Mouse (Mus musculus) 416B (cell line): Measurements from ENCODE around the gene Muc5b.
"Not testable (repeated sequence)": the region's sequence is repeated elsewhere in the genome, so short reads cannot be mapped to it uniquely, and the experiment has no call there.

Experiments used
- DNase-seq: peaks from one replicate; pipeline ENCODE4 v3.0.0; 2011; ENCODE audit warnings: low read depth

Gene Muc5b

GRCm38 (mm10) chr7:141838779-141839178 lies at the start of gene Muc5b:
Muc5b (plus strand) TSS chr7:141839070.
- peak; percentile 86 for DNase-seq

DNA sequence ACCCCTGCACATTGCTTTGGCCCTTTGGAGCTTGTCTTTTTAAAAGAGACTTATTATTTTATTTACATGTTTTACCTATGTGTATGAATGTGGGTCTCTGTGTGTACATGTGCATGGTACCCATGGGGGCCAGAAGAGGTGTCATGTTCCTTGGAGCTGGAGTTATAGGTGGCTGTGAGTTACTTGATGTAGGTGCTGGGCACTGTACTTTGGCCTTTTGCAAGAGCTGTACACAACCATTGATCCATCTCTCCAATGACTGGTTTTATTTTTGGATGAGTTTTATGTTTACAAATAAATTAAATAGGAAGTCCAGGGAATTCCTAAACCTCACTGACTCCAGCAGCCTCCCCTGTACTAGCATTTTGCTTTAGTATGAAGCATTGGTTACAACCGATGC lies 44.6 kb upstream of the Muc5b start:
- DNase-seq = no peak

- no peak for DNase-seq
Observed at GRCm38 (mm10) chr7:141803206-141803605, 35.7 kb upstream of the Muc5b start.

DNA sequence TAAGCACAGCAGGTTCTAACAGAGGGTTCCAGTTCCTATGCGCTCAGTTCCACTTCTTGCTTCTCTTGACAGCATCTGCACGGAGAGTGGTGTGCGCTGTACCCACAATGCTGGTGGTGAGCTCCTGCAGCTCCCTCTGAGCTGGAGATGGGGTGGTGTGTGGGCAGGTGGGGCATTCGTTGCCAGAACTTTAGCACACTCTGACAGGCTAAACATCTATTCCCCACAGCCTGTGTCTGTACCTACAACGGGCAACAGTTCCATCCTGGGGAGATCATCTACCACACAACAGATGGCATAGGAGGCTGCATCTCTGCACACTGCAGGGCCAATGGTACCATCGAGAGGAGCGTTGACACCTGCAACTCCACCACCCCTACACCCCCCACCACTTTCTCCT lies 33.5 kb upstream of the Muc5b start:
- no peak for DNase-seq

GRCm38 (mm10) chr7:141807823-141808222 lies 31.0 kb upstream of the Muc5b start:
- not testable (repeated sequence) for DNase-seq

DNA sequence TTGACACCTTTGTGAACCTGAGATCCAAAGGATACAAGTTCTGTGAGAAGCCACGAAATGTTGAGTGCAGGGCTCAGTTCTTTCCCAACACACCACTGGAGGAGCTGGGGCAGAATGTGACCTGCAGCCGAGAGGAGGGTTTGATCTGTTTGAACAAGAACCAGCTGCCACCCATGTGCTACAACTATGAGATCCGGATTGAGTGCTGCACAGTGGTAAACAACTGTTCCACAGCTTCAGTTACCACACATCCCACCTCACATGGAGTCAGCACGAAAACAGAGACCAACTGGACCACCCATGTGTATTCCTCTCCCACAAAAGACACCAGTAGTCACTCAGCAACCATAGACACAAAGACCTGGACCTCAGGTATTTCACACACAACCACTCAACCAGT lies 28.9 kb upstream of the Muc5b start:
- DNase-seq = not testable (repeated sequence)

GRCm38 (mm10) chr7:141813321-141813720 lies 25.5 kb upstream of the Muc5b start:
- DNase-seq = no peak

GRCm38 (mm10) chr7:141815361-141815760 lies 23.5 kb upstream of the Muc5b start:
- DNase-seq = no peak

DNA sequence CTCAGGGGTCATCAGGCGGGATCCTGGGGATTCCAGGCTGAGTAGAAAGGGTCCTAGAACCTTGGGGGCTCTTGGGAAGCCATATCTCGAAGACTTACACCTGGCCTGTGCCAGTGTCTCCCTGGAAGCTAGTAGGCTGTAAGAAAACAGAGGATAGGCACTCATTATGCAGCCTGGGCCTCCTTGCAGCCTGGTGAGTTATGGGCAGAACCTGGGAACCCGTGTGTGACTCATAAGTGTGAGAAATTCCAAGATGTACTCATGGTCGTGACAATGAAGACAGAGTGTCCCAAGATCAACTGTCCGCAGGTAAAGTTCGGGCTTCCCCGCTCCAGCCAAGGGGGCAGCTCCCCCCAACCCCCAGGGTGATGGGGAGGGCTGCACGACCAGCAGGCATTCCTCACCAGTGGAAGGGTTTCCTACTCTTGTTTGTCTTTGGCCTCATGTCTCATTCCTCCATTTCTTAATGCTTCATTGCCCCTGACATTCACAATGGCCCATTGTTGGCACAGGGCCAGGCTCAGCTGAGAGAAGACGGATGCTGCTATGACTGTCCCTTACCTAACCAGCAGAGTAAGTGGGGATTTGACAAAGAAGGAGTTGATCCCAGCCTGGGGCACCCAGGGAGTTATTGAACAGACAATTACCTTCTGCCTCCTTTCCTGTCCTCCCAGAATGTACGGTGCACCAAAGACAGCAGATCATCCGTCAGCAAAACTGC lies 21.4 kb upstream of the Muc5b start:
- no peak for DNase-seq

- peak; percentile 12 for DNase-seq
Observed at GRCm38 (mm10) chr7:141818267-141818666, 20.6 kb upstream of the Muc5b start.

DNA sequence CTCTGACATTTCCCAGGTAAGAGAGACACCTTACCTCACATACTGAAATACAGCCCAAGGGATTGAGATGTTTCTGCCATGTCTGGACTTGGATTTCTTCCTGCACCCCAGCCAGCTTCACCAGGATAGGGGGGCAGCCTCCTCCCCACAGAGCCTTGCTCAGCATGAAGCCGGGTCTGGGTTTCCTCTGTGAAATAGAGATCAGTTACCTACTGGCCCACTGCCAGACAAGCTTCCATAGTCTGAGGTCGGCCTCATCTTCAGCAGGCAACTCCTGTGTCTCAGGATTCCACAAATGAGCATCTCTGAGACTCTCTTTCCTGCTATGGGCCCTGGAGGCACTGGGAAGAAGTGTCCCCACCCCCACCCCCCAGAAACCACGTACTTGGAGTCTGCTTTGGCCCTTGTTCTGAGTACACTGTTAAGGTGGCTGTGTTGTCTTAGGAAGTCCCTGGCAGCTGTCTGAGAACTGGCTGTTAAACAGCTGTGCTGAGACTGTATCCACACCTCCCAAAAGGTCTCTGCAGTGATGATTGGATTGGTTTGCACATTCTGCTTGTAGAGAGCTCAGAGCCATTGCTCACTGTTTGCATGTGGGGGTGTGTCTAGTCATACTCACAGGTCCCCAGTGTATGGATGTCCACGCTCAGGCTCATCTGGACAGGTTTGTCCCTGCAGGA lies 16.1 kb upstream of the Muc5b start:
- DNase-seq = no peak

GRCm38 (mm10) chr7:141823699-141824098 lies 15.2 kb upstream of the Muc5b start:
- DNase-seq = no peak

DNA sequence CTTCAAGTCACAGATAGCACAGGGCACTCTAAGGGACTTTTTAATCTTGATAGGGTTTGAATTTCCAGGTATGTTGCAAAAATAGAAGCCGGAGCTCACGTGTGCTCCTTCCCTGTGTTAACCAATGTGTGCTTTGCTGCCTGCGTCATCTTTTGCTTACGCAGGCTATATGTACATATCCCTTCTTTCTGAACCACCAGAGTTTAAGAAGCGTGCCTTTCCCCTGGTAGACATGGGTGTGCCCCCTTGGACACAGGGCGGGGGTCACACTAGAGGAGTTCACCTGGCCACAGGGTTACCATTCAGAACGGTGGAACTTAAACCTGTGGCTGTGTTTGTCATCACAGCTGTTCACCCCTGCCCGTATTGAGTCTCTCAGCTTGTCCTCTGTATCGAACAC lies 14.5 kb upstream of the Muc5b start:
- no peak for DNase-seq

DNA sequence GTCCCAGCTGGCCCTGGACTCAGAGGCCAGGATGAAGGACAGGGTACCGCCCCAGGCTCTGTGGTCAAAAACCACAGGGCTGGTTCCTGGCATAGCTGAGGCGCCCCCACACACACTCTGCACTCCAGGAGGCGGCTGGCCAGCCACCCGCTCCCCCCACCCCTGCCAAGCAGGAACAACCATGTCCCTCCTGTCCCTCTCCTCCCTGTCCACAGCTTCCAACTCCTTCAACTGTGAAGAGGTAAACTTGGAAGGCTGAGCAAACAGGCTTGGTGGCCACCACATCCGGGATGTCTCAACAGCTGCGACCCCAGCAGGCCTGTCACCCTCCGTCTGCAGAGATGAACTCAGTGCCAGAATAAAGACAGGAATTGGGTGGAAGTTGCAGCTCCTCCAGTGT lies 2.9 kb upstream of the Muc5b start:
- peak; percentile 68 for DNase-seq

- no peak for DNase-seq
Observed at GRCm38 (mm10) chr7:141836423-141836822, 2.4 kb upstream of the Muc5b start.

- DNase-seq = no peak
Observed at GRCm38 (mm10) chr7:141840354-141840753, 1.5 kb downstream of the Muc5b start.

DNA sequence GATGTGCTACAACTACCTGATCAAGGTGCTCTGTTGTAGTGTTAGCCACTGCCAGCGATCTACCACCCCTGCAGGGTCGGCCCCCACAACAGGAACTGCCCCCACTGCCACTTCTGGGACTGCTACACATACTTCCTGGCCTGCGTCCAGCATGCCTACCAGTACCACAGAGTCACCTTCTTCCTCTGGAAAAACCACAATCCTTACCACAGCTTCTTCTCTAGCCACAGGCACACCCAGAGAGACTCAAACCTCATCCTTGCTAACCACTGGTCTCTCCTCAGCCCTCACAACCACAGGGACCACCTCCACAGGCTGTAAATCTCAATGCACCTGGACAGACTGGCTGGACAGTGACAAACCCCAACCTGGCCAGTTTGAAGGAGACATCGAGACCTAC lies 22.2 kb downstream of the Muc5b start:
- DNase-seq = peak; percentile 63

GRCm38 (mm10) chr7:141869644-141870043 lies 30.8 kb downstream of the Muc5b start:
- DNase-seq = no peak

GRCm38 (mm10) chr7:141870553-141870952 lies 31.7 kb downstream of the Muc5b start:
- peak; percentile 26 for DNase-seq

- no peak for DNase-seq
Observed at GRCm38 (mm10) chr7:141874891-141875290, 36.0 kb downstream of the Muc5b start.

DNA sequence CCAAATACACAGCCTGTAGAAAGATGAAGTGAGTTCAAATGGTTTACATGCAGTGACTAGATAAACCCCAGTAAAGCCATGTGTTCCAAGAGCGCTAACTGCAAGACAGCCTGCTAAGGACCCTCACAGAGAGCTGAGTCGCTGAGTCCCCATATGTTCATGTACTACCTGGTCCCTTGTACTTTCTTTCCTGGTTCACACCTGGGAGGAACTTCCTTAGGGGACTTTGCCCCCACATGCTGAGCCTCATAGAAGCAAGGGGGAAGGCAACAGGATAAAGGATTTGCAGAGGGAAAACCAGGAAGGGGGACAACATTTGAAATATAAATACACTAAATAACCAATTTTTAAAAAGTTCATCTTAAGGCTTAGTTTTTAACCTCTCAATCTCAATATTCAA lies 39.9 kb downstream of the Muc5b start:
- no peak for DNase-seq

DNA sequence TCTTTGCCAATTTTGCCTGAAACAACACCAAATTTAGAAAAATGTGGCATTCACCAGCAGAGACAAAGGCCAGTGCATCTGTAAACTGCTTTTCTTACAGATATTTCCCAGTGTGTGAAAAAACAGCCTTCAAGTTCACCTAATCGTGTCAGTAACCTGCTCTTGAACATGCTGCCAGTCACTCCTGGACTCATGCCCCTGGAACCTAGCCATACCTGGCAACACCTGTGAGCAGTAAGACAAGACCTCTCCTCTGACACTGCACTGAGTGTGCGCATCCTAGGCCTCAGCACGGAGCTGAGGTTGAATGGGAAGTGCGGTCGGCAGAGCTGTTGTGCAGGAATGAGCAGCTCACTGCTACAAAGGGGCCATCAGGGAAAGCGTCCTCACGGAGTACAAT lies 53.3 kb downstream of the Muc5b start:
- DNase-seq = no peak

- peak; percentile 20 for DNase-seq
Observed at GRCm38 (mm10) chr7:141901825-141902224, 63.0 kb downstream of the Muc5b start.

DNA sequence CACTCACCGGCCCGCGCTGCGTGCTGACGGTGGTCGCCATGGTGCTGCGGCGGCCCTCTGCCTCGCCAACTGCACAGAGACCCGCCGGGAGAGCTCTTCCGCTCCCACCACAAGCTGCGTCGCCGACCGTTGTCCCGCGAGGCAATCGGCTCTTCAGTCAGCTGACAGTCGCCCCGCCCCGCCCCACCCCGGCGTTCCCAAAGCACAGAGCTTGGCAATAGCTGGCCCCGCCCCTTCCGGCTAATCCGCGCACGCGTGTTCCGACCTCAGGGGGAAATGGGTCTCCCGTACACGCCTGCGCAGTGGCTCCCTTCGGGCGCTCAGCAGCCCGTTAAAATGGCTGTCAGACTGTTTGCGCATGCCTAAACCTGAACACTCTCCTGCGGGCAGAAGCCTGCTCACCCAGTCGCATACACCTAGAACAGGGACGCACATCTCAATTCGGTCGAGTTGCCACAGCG lies 63.4 kb downstream of the Muc5b start:
- peak; percentile 98 for DNase-seq
